Mouse (Mus musculus) granulocyte monocyte progenitor cell, adult 5-6 weeks (primary cell): ENCODE results near the gene Ctsr. TPM values are rescaled to one million over a fixed set of nuclear protein-coding genes. Genes with fewer than 3 reads are reported as not detected.
"Not testable (repeated sequence)": the region's sequence is repeated elsewhere in the genome, so short reads cannot be mapped to it uniquely, and the experiment has no call there.

ENCODE experiments used
- ATAC-seq: replicated peaks from 2 replicates; pipeline ENCODE4 v1.8.0; 2016; ENCODE audit warnings: mild to moderate bottlenecking, moderate TSS enrichment, inconsistent platforms; ENCODE audit not compliant: poor library complexity, severe bottlenecking
- total RNA-seq, 2 experiments: library from RNA; stranded (forward) in 1 of 2; stranded (reverse) in 1 of 2; fragments of 200-712, 200-1000 nt in 1 of 2; fragments of >200 nt in 1 of 2; fragmentation: Nextera tagmentation in 1 of 2; gene quantifications; 2 replicates each; pipeline ENCODE4 v1.2.3; 2014 to 2017

Ctsr gene
- not detected in 2 replicates for total RNA-seq (2014; fragmentation: Nextera tagmentation)
- not detected in 2 replicates for total RNA-seq (2017)

DNA sequence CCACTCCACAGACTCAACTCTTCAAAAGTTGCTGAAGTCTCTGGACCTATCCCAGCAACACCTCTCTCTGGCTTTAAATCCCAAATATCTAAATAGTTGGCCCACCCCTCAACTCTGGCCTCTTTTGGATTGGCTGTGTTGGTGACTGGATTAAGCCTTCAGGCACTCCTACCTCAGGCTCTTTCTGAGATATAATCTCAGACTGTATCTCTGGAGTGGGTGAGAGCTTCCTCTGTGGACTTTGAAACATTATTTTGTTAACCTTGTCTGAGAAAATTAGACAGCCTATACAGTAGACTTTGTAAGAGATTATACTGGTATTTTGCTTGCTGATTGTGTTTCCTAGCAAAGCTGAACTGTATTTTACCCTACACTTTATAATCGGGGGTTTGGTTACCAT, at the start of gene Ctsr:
Gene Ctsr (minus strand): TSS at position 101 of the 400 bp plus-strand sequence.
- ATAC-seq, result no peak

DNA sequence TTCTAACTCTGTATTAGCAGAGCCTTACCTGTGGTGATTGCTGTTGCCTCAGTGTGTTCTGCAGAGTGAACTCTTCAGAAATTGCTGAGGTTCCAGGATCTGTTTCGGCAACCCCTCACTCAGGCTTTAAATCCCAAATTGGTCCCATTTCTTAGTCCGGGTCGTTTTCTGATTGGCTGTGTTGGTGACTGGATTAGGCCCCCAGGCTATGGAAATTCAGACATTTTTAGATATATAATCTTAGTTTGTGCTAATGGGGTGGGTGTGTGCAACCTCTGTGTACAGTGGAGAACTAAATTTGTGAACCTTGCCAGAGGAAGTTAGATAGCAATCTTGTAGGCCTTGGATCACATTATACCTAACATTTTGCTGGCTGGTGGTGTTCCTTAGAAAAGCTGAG, 39.3 kb upstream of the Ctsr start, which contains the start of gene Cts6:
Gene Cts6 (minus strand): TSS at position 101 of the 400 bp plus-strand sequence.
- no peak for ATAC-seq

DNA sequence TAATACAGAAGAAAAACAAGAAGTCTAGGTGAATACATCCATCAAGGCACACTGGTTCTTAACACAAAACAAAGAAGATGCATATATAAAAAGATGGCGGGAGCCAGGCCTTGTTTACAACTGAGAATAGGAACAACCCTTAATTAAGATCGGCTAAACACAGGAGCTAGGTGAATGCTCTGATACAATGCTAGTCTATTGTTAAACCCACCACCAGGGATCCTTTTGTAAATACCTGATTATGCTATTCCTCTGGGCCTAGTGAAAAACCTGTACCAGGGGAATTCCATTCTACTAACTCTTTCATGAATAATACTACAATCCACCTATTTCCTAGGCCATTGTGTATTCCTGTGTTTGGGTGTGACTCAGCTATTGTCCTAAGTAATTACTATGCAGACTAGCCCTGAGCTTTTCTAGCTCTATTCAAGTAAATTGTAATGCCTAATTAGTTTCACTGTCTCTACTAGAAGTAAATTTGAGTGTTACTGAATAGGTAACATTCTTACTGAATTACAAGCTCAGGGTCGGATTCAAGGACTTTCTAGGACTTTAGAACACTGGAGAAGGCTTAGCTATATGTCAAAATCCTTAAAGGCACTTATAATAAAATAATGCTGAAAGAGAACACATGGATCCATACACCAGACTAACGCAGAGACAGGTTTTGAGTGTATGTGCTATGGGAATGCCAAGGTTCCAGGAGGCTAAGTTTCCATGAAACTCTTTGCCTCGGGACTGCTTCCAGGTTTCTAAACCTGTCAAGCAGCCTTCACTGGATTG, 21.3 kb upstream of the Ctsr start:
- not testable (repeated sequence) for ATAC-seq

GRCm38 (mm10) chr13:61164622-61165021, 566 bp upstream of the Ctsr start:
- ATAC-seq, result no peak

Other genes with a start within 250 kb of the Ctsr start
- gene Gm49393, start 228.7 kb downstream of the Ctsr start, total RNA-seq (2014; fragmentation: Nextera tagmentation), result not detected in 2 replicates
- 0.69 TPM in 1 of 2 replicates, not detected in the other for gene Gm49393, start 228.7 kb downstream of the Ctsr start, total RNA-seq (2017)
- gene Gm49391, start 227.7 kb downstream of the Ctsr start, total RNA-seq (2014; fragmentation: Nextera tagmentation), result not detected in 2 replicates
- 4.5 TPM in 1 of 2 replicates, not detected in the other for gene Gm49391, start 227.7 kb downstream of the Ctsr start, total RNA-seq (2017)
- gene Ctla2a, start 227.6 kb downstream of the Ctsr start, total RNA-seq (2014; fragmentation: Nextera tagmentation), result 11.0 and 14.0 TPM in 2 replicates
- 14.9 and 24.9 TPM in 2 replicates for gene Ctla2a, start 227.6 kb downstream of the Ctsr start, total RNA-seq (2017)
- gene Tpbpa, start 222.3 kb downstream of the Ctsr start, total RNA-seq (2014; fragmentation: Nextera tagmentation), result not detected in 2 replicates
- not detected in 2 replicates for gene Tpbpa, start 222.3 kb downstream of the Ctsr start, total RNA-seq (2017)
- gene Ctsj, start 158.3 kb downstream of the Ctsr start, total RNA-seq (2014; fragmentation: Nextera tagmentation), result not detected in 2 replicates
- not detected in 2 replicates for gene Ctsj, start 158.3 kb downstream of the Ctsr start, total RNA-seq (2017)
- gene Ctsq, start 123.6 kb downstream of the Ctsr start, total RNA-seq (2014; fragmentation: Nextera tagmentation), result not detected in 2 replicates
- gene Ctsq, start 123.6 kb downstream of the Ctsr start, total RNA-seq (2017), result not detected in 2 replicates
- gene Cts6, start 39.2 kb upstream of the Ctsr start, total RNA-seq (2014; fragmentation: Nextera tagmentation), result not detected in 2 replicates
- gene Cts6, start 39.2 kb upstream of the Ctsr start, total RNA-seq (2017), result not detected in 2 replicates
- gene Cts8, start 91.1 kb upstream of the Ctsr start, total RNA-seq (2014; fragmentation: Nextera tagmentation), result not detected in 2 replicates
- gene Cts8, start 91.1 kb upstream of the Ctsr start, total RNA-seq (2017), result not detected in 2 replicates
- gene Gm49398, start 124.6 kb upstream of the Ctsr start, total RNA-seq (2014; fragmentation: Nextera tagmentation), result not detected in 2 replicates
- not detected in 2 replicates for gene Gm49398, start 124.6 kb upstream of the Ctsr start, total RNA-seq (2017)
- gene Cts7, start 193.9 kb upstream of the Ctsr start, total RNA-seq (2014; fragmentation: Nextera tagmentation), result not detected in 2 replicates
- not detected in 2 replicates for gene Cts7, start 193.9 kb upstream of the Ctsr start, total RNA-seq (2017)